Mouse (Mus musculus) olfactory bulb, adult 2 months (tissue): ENCODE measurements around the gene Manba.

ENCODE experiments used
- CTCF ChIP-seq: fragments of 200-500 bp; IDR thresholded peaks from 2 replicates; pipeline ENCODE4 v1.5.1; 2012; ENCODE audit warnings: low read depth, mild to moderate bottlenecking, low read length, moderate library complexity; ENCODE audit not compliant: insufficient read depth
- POLR2A ChIP-seq: fragments of 200-500 bp; IDR thresholded peaks from 2 replicates; pipeline ENCODE4 v1.6.1; 2012; ENCODE audit warnings: mild to moderate bottlenecking, low read depth, low read length, moderate library complexity; ENCODE audit not compliant: insufficient read depth

DNA sequence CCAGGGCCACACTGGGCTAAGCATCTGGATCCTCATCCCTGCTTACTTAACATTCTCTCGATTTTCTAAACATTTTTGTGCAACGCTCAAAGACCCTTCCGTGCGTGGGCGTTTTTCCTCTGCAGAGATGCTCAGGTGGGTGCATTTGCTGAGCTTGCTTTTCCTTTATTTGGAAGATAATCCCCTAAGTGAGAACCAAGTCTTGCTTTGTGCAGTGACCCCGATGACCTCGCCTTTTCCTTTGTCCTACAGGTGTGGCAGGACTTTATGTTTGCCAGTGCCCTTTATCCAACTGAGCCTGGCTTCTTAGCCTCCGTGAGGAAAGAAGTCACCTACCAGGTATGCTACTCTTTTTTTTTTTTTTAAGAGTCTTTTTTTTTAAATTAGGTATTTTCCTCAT, 61.9 kb downstream of the Manba start:
- TF ChIP-seq CTCF (no peak), POLR2A (no peak)
